Mouse (Mus musculus): ENCODE results near the gene Scyl3. TPM values are rescaled to one million over a fixed set of nuclear protein-coding genes. Genes with fewer than 3 reads are reported as not detected.
A peak's percentile ranks its signal among the peaks of the same experiment; 100 is the strongest.

Gene Scyl3
- polyA plus RNA-seq, 1 experiment from 2014 or later = 22.7 TPM

DNA sequence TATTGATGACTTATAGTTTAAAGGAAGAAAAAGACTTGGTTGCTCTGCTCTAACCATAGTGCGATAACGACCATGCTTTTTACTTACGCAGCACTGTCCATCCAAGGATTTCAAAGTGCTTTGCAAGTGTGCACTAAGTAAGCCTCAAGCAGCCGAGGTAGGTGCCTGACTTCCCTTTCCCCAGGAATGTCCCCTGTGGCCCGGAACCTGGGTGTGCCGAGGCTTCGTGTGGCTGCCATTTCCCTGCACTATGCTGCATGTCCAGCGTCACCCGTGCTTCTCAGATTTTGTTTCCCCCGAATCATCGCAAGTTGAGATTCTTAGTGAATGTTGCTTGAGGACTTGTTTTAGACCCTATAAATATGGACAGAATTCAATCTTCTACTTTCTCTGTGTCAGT lies 16.9 kb upstream of the Scyl3 start:
- Histone ChIP-seq H3K9ac (no peak overlapping the region), H3K27me3 (no peaks in the 10 kb centered on the region), H3K9me3 (no peaks in the 10 kb centered on the region), H3K4me1 (peaks cover 11% of the 10 kb centered on the region), H3K36me3 (peaks cover 11% of the 10 kb centered on the region; the same call in 1 of the 2 replicates), H3K4me2 (replicated peaks) (no peak overlapping the region), H3K4me3 (no peak overlapping the region), H3K27ac (no peak overlapping the region)
- no peak for ATAC-seq (ENCODE audit: insufficient number of reproducible peaks, insufficient read depth, low FRiP score, low TSS enrichment)
- 87% methylated on average over 11 of the region's 11 CpGs for WGBS

GRCm38 (mm10) chr1:163917349-163918160 lies 11.3 kb upstream of the Scyl3 start:
- no peaks in the 10 kb centered on the region for H3K4me1 ChIP-seq
- no peak for ATAC-seq (ENCODE audit: insufficient number of reproducible peaks, insufficient read depth, low FRiP score, low TSS enrichment)
- H3K27ac ChIP-seq = no peak overlapping the region
- no peak overlapping the region for H3K4me2 ChIP-seq (replicated peaks)
- H3K9me3 ChIP-seq = no peaks in the 10 kb centered on the region
- 92% methylated on average over 5 of the region's 5 CpGs for WGBS
- no peaks in the 10 kb centered on the region for H3K27me3 ChIP-seq
- no peak overlapping the region for H3K9ac ChIP-seq
- peaks cover 14% of the 10 kb centered on the region for H3K36me3 ChIP-seq
- H3K4me3 ChIP-seq = no peak overlapping the region

- no peak overlapping the region for H3K27ac ChIP-seq
Measured at GRCm38 (mm10) chr1:163924093-163924492, 4.8 kb upstream of the Scyl3 start.

DNA sequence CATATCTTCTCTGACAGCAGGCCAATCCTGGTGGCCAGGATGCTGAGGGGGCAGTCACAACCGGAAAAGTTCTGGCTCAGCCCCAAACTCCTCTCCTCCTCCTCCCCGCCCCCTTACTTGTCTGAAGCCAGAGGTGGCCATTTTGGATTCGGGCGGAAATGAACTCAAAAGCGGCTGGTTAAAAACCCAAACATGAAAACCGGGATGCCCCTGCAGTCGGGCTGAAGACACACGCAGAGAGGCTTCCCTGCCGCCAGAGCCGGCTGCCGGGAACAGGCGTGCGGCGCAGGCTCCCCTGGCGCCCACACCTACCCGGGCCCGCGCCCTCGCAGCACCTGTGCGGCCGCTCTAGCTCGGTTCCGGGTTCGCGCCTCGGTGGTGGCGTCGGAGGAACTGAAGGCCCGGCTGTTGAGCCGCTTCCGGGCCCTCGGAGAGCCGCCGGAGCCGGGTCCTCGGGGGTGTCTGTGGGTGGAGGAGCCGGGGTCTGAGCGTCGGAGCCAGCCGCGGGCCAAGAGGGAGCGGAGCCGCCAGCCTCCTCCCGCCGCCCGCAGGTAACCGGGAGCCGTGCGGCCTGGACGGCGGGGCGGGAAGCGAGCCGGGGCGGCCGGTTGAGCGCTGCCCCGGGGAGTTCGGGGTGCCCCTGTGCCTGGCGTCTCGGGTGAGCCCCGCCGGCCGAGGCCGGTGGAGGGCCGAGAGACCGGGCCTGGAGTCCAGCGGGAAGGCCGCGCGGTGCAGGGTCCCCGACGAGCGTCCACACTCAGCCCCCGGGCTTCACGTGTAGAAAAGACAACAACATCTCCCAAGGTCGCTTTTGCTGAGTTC lies 947 bp downstream of the Scyl3 start:
- H3K4me3 ChIP-seq = peak overlapping the region; percentile 96
- peak overlapping the region; percentile 94 for H3K9ac ChIP-seq
- peak overlapping the region; percentile 85 for H3K4me2 ChIP-seq (replicated peaks)
- no peaks in the 10 kb centered on the region for H3K27me3 ChIP-seq
- H3K36me3 ChIP-seq = peaks cover 16% of the 10 kb centered on the region
- ATAC-seq (ENCODE audit: insufficient number of reproducible peaks, insufficient read depth, low FRiP score, low TSS enrichment) = peak; percentile 91
- H3K4me1 ChIP-seq = peaks cover 8% of the 10 kb centered on the region
- H3K27ac ChIP-seq = peak overlapping the region; percentile 63; the same call in 1 of the 2 replicates
- WGBS = under 1% methylated on average over 77 of the region's 77 CpGs
- H3K9me3 ChIP-seq = no peaks in the 10 kb centered on the region

More at GRCm38 (mm10) chr1:163924093-163924492, 4.8 kb upstream of the Scyl3 start:
- no peak overlapping the region for H3K9ac ChIP-seq
- no peaks in the 10 kb centered on the region for H3K36me3 ChIP-seq
- no peaks in the 10 kb centered on the region for H3K27me3 ChIP-seq
- no peaks in the 10 kb centered on the region for H3K4me1 ChIP-seq
- 91% methylated on average over 8 of the region's 8 CpGs for WGBS
- H3K4me3 ChIP-seq = no peak overlapping the region
- H3K9me3 ChIP-seq = no peaks in the 10 kb centered on the region
- no peak for ATAC-seq (ENCODE audit: insufficient number of reproducible peaks, insufficient read depth, low FRiP score, low TSS enrichment)
- H3K4me2 ChIP-seq (replicated peaks) = no peak overlapping the region

GRCm38 (mm10) chr1:163930458-163930794 lies 1.5 kb downstream of the Scyl3 start:
- Histone ChIP-seq H3K36me3 (peaks cover 22% of the 10 kb centered on the region), H3K27me3 (no peaks in the 10 kb centered on the region), H3K9me3 (no peaks in the 10 kb centered on the region), H3K9ac (peak overlapping the region; percentile 94), H3K27ac (no peak overlapping the region), H3K4me3 (peak overlapping the region; percentile 96), H3K4me2 (replicated peaks) (peak overlapping the region; percentile 85), H3K4me1 (peaks cover 8% of the 10 kb centered on the region)
- 5% methylated on average over 12 of the region's 12 CpGs for WGBS
- ATAC-seq (ENCODE audit: insufficient number of reproducible peaks, insufficient read depth, low FRiP score, low TSS enrichment) = no peak

DNA sequence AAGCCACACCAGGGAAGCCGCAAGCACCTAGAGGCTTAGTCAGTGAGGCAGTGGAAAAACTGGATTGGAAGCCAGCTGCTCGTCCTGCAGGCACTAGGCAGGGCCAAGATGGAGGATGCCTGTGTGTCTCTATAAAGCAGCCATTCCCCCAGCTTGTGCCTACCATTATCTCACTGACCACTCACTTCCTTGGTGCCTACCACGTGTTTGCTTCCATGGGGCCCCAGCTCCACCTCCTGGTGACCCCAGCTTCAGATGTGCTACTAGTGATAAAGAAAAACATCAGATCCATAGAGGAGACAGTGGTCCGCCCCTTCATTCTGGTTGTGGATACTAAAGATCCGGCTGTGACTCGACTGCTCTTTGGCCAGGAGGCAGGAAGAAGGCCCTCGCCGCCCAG lies 2.9 kb downstream of the Scyl3 start:
- no peak for ATAC-seq (ENCODE audit: insufficient number of reproducible peaks, insufficient read depth, low FRiP score, low TSS enrichment)
- Histone ChIP-seq H3K27me3 (no peaks in the 10 kb centered on the region), H3K4me1 (peaks cover 8% of the 10 kb centered on the region), H3K9ac (no peak overlapping the region), H3K27ac (no peak overlapping the region), H3K4me3 (no peak overlapping the region), H3K36me3 (peaks cover 35% of the 10 kb centered on the region), H3K9me3 (no peaks in the 10 kb centered on the region), H3K4me2 (replicated peaks) (no peak overlapping the region)
- WGBS = 85% methylated on average over 8 of the region's 8 CpGs

- no peaks in the 10 kb centered on the region for H3K9me3 ChIP-seq
- H3K4me2 ChIP-seq (replicated peaks) = no peak overlapping the region
- ATAC-seq (ENCODE audit: insufficient number of reproducible peaks, insufficient read depth, low FRiP score, low TSS enrichment) = no peak
- no peaks in the 10 kb centered on the region for H3K27me3 ChIP-seq
- H3K36me3 ChIP-seq = peaks cover 54% of the 10 kb centered on the region
- H3K4me1 ChIP-seq = peaks cover 8% of the 10 kb centered on the region
- no peak overlapping the region for H3K9ac ChIP-seq
- WGBS = 88% methylated on average over 2 of the region's 2 CpGs
- H3K4me3 ChIP-seq = no peak overlapping the region
- H3K27ac ChIP-seq = no peak overlapping the region
Measured at GRCm38 (mm10) chr1:163934591-163934990, 5.7 kb downstream of the Scyl3 start.

- H3K9ac ChIP-seq = no peak overlapping the region
- no peak overlapping the region for H3K27ac ChIP-seq
- H3K9me3 ChIP-seq = no peaks in the 10 kb centered on the region
- H3K36me3 ChIP-seq = peaks cover 67% of the 10 kb centered on the region
- no peak overlapping the region for H3K4me2 ChIP-seq (replicated peaks)
- H3K4me1 ChIP-seq = no peaks in the 10 kb centered on the region
- no peaks in the 10 kb centered on the region for H3K27me3 ChIP-seq
- WGBS = 64% methylated on average over 6 of the region's 6 CpGs
- ATAC-seq (ENCODE audit: insufficient number of reproducible peaks, insufficient read depth, low FRiP score, low TSS enrichment) = no peak
- H3K4me3 ChIP-seq = no peak overlapping the region
Measured at GRCm38 (mm10) chr1:163942056-163942455, 13.2 kb downstream of the Scyl3 start.

DNA sequence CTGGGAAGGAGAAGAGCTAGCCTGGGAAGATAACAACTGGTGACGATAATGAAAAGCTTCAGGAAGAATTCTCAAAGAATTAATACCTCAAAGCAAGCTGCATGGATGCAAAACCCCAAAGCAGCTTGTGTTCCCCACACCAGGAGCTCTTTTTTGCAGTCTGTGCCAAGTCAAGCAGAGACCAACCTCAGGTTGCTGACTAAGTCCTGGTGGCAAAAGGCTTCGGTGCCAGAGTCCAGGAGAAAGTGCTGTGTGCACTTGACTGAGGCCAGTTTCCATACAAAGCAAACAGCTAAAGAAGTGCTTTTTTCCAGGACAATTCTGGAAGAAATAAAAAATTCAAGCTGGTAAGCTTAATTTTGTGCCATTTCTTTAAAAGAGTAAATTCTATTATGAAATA lies 24.5 kb downstream of the Scyl3 start:
- H3K27ac ChIP-seq = no peak overlapping the region
- no peak for ATAC-seq (ENCODE audit: insufficient number of reproducible peaks, insufficient read depth, low FRiP score, low TSS enrichment)
- no peaks in the 10 kb centered on the region for H3K27me3 ChIP-seq
- H3K36me3 ChIP-seq = peaks cover 75% of the 10 kb centered on the region
- no peak overlapping the region for H3K4me2 ChIP-seq (replicated peaks)
- no peaks in the 10 kb centered on the region for H3K4me1 ChIP-seq
- WGBS = 96% methylated on average over 2 of the region's 2 CpGs
- H3K9me3 ChIP-seq = no peaks in the 10 kb centered on the region
- no peak overlapping the region for H3K9ac ChIP-seq
- H3K4me3 ChIP-seq = no peak overlapping the region

- no peak for ATAC-seq (ENCODE audit: insufficient number of reproducible peaks, insufficient read depth, low FRiP score, low TSS enrichment)
- Histone ChIP-seq H3K4me3 (no peak overlapping the region), H3K27ac (no peak overlapping the region), H3K9me3 (no peaks in the 10 kb centered on the region), H3K9ac (no peak overlapping the region), H3K4me1 (no peaks in the 10 kb centered on the region), H3K36me3 (peaks cover 44% of the 10 kb centered on the region), H3K27me3 (no peaks in the 10 kb centered on the region), H3K4me2 (replicated peaks) (no peak overlapping the region)
- WGBS = 92% methylated on average over 3 of the region's 3 CpGs
Measured at GRCm38 (mm10) chr1:163958036-163958435, 29.1 kb downstream of the Scyl3 start.

- Histone ChIP-seq H3K27me3 (no peaks in the 10 kb centered on the region), H3K36me3 (peaks cover 28% of the 10 kb centered on the region), H3K4me3 (no peak overlapping the region), H3K4me2 (replicated peaks) (no peak overlapping the region), H3K4me1 (no peaks in the 10 kb centered on the region), H3K9ac (no peak overlapping the region), H3K27ac (no peak overlapping the region), H3K9me3 (no peaks in the 10 kb centered on the region)
- ATAC-seq (ENCODE audit: insufficient number of reproducible peaks, insufficient read depth, low FRiP score, low TSS enrichment) = no peak
- 92% methylated on average over 10 of the region's 10 CpGs for WGBS
Measured at GRCm38 (mm10) chr1:163964008-163964689, 35.2 kb downstream of the Scyl3 start.
